Mouse (Mus musculus): ENCODE results near the gene Nupr1l. TPM values are rescaled to one million over a fixed set of nuclear protein-coding genes. Genes with fewer than 3 reads are reported as not detected.
"Not testable (repeated sequence)": the region's sequence is repeated elsewhere in the genome, so short reads cannot be mapped to it uniquely, and the experiment has no call there.

Gene Nupr1l
- total RNA-seq, 2 experiments from 2014 or later: 1.1 to 3.8 TPM

DNA sequence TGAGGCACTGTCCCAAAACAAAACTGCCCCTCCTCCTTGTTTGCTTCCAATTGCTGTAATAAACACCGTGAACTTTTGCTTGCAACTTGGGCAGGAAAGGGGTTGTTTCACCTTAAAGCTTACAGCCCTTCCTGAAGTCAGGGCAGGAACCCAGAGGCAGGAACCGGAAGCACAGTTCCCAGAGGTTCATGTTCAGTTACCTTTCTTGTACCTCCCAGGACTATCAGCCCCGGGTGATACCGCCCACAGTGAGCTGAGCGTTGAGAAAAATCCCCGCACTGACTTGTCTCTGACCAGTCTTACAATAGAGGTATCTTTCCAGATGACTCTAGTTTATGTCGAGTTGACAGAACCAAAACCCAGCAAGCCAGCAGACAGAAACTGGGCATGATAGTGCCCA, 1.3 kb downstream of the Nupr1l start:
- intact Hi-C loops (cut with DNase I): loop anchor here (5.0 kb wide), 1 partner anchor 33 kb away; the partner anchor contains the start of gene Vkorc1l1
- DNase-seq (ENCODE audit: low spot score in 2 of 2): no peak

DNA sequence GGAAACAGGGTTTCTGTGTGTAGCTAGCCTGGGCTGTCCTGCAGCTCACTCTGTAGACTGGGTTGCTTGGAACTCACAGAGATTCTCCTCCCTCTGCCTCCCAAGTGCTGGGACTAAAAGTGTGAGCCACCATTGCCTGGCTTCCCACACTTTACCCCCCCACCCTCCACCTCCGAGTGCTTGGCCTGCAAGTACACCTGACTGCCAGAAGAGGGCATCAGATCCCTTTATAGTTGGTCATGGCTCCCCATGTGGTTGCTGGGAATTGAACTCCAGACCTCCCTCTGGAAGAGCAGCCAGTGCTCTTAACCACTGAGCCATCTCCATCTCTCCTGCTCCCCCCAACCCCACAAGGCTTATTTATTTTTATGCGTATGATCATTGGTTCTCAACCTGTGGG, 5.7 kb downstream of the Nupr1l start:
- DNase-seq (ENCODE audit: low spot score in 2 of 2): no peak
- intact Hi-C loops (cut with DNase I): no loop called here

DNA sequence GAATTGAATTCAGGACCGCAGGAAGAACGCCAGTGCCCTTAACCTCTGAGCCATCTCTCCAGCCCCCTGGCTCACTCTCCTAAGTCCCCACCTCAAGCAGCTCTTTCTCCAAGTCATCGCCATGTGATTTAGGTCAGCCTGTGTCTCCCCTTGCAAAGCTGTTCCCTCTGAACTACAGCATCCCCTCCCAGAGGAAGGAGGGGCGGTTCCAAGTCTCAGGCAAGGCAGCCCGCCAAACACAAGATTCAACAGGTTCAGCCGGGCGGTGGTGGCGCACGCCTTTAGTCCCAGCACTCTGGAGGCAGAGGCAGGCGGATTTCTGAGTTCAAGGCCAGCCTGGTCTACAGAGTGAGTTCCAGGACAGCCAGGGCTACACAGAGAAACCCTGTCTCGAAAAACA, 7.2 kb downstream of the Nupr1l start:
- DNase-seq (ENCODE audit: low spot score in 2 of 2); intact Hi-C loops (cut with DNase I): not testable (repeated sequence)

DNA sequence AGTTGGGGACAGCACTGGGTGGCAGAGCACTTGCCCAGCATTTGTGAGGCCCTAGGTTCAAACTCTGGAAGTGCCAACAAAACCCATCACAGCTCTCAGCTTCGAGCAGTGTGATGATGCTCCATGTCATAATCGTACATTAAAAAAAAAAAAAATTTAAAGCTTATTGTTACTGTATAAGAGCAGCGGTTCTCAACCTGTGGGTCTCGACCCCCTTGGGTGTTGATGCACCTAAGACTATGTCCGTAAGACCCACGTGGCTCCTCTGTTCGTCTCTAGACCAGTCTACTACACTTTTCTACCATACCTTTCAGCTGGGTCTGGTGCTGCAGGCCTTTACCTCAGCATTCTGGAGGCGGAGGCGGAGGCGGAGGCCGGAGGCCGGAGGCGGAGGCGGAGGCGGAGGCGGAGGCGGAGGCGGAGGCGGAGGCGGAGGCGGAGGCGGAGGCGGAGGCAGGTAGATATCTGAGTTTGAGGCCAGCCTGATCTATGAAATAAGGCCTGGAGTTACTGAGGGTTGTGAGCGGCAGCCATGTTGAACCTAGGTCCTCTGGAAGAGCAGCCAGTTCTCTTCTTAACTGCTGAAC, 9.8 kb downstream of the Nupr1l start:
- intact Hi-C loops (cut with DNase I): no loop called here
- no peak for DNase-seq (ENCODE audit: low spot score in 2 of 2)

DNA sequence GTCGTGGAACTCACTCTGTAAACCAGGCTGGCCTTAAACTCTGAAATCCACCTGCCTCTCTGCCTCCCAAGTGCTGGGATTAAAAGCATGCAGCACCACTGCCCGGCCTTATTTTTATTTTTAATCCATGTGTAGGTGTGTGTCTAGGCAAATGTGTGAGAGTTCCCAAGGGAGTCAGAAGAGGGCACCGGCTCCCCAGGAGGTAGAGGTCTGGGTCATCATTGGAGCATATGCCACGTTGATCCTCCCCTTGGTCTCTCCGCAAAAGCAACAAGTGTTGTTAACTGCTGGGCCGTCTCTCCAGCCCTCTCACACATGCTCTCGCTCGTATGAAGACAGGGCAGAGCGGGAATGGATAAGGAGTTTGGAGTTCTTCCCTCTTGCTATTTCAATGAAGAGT, 10.4 kb downstream of the Nupr1l start:
- intact Hi-C loops (cut with DNase I): no loop called here
- DNase-seq (ENCODE audit: low spot score in 2 of 2): no peak

DNA sequence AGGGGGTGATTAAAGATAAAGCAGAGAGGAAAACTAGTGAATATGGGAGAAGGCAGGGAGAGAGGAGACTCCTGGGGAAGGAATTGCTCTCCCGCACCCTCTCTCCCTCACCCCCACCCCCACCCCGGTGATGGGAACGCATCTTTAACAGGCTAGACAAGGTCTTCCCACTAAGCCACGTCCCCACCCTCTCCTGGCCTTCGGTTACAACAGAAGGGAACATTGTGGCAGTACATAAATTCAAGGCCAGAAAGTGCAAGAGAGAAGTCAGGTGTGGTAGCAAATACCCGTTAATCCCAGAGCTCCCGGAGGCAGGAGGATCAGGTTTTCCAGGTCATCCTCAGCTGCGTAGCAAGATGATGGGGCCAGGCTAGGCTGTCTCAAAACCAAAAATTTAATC, 11.0 kb downstream of the Nupr1l start:
- intact Hi-C loops (cut with DNase I): no loop called here
- DNase-seq (ENCODE audit: low spot score in 2 of 2): no peak

DNA sequence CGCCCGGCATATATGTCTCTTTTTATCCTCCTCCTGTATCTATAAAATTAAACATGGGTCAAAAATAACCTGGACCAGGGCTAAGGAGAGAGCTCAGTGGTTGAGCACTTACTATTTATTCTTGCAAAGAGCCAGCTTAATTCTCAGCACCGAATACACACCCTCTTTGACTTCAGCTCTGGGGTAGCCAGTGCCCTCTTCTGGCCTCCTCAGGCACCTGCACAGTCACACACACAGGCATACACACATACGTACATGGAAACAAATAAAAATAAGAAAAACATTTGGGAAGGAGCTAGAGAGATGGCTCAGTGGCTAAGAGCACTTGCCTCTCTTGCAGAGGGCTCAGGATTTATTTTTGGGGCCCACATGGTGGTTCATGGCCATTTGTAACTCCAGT, 13.6 kb downstream of the Nupr1l start:
- intact Hi-C loops (cut with DNase I): no loop called here
- no peak for DNase-seq (ENCODE audit: low spot score in 2 of 2)

DNA sequence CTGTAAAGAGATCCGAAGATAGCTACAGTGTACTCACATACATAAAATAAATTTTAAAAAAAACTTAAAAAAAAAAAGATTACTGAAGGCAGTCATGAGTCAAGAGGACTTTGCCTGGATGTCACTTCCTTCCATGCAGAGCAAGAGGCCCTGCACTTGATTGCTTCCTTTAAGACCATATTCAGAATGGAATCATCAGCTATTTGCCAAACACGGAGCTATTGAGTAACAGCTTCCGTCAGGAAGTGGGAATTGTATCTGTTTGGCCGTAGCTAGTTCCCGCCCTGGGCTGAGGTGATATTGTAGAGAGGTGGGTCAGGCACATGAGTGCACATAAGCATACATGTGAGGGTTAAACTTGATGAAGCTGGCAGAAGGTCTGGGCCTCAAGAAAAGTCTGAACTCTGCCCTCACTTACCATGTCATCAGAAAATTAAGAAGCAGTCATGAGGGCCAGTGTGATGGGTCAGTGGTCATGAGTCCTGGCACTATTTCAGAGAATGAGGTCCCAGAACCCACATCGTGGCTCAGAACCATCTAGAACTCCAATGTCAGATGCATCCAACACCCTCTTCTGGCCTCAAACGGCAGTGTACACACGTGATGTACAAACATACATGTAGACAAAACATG, 16.6 kb downstream of the Nupr1l start:
- intact Hi-C loops (cut with DNase I): no loop called here
- DNase-seq (ENCODE audit: low spot score in 2 of 2): no peak

DNA sequence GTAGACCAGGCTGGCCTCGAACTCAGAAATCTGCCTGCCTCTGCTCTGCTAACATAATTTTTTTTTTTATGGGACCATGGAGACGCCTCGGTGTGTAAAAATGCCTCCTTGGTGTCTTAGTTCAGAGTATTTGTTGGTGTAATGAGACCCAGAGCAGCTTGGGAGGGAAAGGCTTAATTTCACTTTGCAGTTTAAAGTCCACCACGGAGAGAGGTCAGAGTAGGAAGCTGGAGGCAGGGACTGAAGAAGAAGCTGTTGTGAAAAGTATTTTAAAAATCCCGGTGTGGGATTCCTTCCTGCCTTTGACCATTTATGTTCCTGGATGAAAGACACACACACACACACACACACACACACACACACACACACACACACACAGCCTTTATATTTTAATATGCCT, 17.6 kb downstream of the Nupr1l start:
- intact Hi-C loops (cut with DNase I): no loop called here
- no peak for DNase-seq (ENCODE audit: low spot score in 2 of 2)

DNA sequence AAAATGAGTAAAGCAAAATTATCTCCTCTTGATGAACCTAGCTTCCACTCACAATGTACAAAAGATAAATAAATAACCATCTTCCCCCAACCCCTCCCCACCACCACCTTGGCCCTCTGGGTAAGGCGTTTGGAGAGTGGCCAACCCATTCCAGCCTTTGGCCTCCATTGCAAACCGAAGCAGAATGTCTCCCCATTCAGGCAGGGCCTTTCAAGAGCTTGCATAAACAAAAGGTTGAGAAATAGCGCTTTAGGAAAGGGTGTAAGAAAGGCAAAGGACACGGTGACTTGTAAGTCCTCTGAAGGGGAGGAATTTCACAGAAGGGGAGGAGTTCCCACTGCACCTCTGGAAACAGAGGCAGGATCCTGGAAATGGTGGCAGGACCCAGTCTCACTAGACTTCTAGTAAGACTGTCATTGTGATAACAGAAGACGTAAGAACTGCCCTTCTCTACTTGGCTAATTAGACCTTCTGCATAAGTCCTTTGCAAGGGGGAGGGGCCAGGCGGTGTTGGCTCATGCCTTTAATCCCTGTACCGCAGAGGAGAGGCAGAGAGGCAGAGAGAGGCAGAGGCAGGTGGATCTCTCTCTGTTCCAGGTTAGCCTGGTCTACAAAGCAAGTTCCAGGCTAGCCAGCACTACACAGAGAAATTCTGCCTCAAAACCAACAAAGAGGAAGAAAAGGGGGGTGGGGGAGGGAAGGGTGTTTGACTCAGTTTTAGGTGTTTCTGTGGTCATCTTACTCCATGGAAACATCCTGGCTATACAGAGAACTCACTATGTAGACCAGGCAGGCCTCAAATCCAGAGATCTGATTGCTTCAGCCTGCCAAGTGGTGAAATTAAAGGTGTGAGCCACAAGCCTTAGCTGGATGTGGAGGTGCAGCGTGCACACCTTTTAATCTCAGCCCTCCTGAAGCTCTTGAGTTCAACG, 21.9 kb downstream of the Nupr1l start:
- intact Hi-C loops (cut with DNase I): no loop called here
- no peak for DNase-seq (ENCODE audit: low spot score in 2 of 2)

DNA sequence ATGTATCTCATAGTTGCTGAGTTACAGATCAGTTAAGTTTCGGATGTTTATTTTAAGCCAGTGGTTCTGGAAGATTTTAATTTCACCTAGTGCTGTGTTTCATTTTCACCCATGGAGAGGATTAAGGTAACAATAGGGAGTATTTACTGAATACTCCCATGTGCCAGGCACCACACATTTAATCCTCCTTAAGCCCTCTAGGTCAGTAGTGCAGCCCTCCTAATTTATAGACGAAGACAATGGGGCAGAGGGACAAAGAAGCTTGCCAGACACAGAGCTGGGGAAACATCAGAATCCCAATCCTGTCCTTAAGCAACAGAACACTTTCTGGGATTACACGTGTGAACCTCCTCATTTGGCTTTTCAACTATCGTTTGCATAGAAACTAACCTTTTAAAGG, 28.6 kb downstream of the Nupr1l start:
- intact Hi-C loops (cut with DNase I): no loop called here

DNA sequence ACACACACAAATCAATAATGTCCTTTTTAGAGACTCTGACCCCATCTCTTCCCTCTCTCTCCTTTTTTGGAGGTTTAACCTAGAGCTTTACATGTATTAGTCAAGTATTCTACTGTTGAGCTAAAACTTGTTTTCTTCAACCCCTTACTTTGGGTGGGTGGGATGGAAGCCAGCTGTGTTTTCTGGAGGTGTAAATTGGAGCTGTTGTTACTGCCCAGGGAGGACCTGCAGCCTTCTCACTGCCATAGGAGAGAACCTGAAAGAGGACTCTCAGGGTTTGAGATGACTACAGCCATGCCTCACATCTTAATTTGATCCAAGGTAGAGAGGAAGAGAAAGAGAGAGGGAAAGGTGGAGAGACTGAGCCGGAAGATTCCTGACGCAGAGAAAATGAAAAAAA, 31.9 kb downstream of the Nupr1l start:
- intact Hi-C loops (cut with DNase I): loop anchor here (5.0 kb wide), 1 partner anchor 33 kb away; the partner anchor contains the start of gene Nupr1l
- no peak for DNase-seq (ENCODE audit: low spot score in 2 of 2)

More for the DNA sequence above, 28.6 kb downstream of the Nupr1l start:
- no peak for DNase-seq (ENCODE audit: low spot score in 2 of 2)

DNA sequence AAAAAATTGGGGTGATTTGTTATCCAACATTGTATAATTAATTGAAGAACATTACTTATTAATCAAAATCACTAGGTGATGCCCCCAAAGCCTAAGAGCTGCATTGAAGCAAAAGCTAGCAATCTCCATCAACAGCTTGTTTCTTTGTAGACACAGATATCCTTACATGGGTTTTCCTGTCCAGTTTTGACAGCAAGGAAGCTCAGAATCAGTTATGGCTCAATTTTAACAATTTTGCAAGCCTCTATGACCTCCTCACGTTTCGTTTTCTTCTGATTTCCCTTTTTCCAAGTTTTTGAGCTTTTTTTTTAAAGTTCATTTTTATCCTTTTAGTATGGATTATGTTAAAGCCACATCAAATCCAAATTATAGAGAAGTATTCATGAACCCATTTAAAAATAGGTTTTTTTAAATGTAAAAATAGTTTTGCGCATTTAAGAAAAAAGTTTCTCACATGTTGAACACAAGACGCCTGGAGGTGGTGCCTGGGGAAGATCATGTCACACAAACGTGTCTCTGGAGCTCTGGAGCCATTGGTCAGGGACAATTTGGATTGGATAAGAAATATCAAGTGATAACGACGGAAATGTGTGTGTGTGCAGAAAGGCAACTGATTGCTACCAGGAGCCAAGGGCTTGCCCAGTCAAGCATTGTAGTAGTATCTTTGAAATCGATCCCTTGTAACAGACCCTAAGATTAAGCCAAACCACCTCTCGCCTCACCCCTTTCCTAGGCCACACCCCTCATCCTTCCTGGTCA, 32.6 kb downstream of the Nupr1l start:
- intact Hi-C loops (cut with DNase I): loop anchor here (5.0 kb wide), 1 partner anchor 34 kb away; the partner anchor contains the start of gene Nupr1l
- DNase-seq (ENCODE audit: low spot score in 2 of 2): no peak

DNA sequence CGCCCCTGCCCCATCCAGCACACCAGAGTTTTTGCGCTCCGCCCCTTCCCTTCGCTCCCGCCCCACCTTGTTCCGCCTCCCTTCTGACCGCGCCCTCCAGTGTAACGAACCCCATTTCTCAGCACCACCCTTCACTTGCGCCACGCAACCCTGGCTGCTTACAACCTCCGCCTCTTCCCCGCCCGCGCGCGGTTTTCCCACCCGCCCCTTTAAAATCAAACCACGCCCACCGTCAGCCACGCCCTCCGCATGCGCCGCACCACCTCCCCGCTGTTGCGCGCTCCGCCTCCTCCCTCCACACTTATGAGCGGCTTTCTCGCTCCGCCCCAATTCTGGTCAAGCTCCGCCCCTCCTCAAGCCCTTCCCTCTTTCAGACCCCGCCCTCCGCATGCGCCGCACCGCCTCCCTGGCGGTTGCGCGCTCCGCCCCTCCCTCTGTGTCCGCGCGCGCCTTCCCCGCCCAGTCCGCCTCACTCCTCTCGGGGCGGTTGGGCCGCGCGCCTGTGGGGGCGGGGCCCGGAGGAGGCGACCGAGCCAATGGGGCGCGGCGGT, 33.2 kb downstream of the Nupr1l start, which contains the start of gene Vkorc1l1:
Gene Vkorc1l1, plus strand, starts transcription at position 476 of the 551 bp plus-strand sequence.
- intact Hi-C loops (cut with DNase I): loop anchor here (5.0 kb wide), 1 partner anchor 34 kb away; the partner anchor contains the start of gene Nupr1l
- DNase-seq (ENCODE audit: low spot score in 2 of 2): peak; percentile 95 to 97

DNA sequence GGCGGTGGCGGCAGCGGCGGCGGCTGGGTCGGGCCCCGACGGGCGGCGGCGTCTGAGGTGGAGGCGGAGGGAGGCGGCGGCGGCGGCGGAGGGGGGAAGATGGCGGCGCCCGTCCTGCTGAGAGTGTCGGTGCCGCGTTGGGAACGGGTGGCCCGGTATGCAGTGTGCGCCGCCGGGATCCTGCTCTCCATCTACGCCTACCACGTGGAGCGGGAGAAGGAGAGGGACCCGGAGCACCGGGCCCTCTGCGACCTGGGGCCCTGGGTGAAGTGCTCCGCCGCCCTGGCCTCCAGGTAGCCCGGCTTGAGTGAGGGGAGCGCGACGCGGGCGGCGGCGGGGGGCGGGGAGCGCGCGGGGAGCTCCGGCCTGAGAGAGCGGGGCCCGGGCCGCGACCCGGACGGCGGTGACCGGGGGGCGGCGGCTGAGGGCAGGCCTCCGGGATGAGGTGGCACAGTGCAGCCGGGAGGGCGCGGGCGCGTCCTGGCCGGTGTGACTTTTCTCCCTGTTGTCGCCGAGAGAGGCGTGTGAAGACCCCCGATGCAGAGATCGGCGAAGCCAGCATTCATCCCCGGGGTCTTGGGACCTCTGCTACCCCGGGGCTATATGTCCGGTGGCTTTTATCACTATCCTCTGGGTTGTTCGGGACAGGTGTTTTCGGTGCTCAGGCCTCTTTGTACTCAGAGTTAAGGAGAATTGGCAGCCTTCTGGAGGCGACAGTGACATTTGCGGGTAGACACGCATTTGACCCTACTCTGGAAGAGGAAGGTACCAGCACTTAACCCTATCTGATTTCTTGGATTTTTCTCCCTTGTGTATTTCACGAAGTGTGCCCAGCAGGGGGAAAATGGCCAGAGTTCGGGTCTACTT, 34.0 kb downstream of the Nupr1l start:
- intact Hi-C loops (cut with DNase I): loop anchor here (5.0 kb wide), 1 partner anchor 35 kb away; the partner anchor contains the start of gene Nupr1l

DNA sequence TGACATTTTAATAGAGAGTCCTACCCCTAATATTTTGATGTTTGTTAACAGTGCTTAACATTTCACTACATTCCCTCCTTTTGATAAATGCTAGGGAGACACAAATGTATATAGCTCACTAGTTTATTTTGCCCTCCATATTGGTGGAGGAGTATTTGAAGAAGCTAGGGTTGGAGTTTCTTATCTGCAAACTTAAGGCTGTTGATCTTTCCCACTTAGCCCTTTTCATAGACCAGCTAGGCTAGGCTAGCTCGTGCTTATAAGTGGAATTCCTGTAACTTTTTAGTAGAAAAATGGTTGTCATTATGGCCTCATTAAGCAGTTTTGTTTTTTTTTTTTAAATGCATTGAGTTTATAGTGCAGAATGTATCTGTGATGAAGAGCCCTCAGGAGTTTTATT, 35.1 kb downstream of the Nupr1l start:
- intact Hi-C loops (cut with DNase I): loop anchor here (5.0 kb wide), 1 partner anchor 36 kb away; the partner anchor contains the start of gene Nupr1l
- no peak for DNase-seq (ENCODE audit: low spot score in 2 of 2)

More for the DNA sequence above, 34.0 kb downstream of the Nupr1l start:
- peak; percentile 22 to 28 for DNase-seq (ENCODE audit: low spot score in 2 of 2)

DNA sequence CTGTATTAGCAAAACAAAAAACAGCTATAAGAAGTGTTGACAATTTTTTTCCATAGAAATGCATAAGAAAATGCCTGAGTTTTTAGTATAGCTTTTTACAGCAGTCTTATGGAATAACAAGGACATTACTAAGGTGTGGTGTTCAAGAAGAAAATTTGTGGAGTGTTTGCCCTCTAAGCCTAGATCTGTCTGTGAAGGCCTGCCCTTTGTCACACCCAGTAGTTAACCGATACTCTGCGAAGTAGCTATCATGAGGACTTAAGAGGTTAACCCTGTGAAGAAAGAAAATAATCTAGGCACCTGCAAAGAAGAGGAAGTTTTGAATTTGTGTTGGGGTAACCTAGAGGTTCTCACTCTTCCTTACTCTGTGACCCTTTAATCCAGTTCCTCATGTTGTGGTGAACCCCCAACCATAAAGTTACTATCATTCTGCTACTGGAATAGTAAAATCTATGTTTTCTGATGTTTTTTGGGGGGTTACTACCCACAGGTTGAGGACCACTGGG, 39.2 kb downstream of the Nupr1l start:
- DNase-seq (ENCODE audit: low spot score in 2 of 2): no peak
- intact Hi-C loops (cut with DNase I): no loop called here

DNA sequence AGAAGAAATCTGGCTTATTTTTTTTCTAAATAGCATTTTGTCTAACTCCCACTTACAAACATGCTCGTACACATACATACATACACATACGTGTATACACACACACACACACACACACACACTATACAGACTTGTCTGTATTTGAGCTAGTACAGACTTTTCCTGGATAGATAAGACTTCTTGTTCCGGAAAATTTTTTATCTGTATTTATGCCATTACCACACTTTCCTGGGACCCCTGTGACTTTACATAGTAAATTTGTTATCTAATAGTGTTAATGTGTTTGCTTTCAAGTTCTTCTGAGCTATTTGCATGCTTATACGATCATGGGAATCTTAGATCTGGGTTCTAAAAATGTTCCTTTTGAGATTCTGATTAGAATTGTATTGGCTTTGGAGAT, 43.8 kb downstream of the Nupr1l start:
- intact Hi-C loops (cut with DNase I): no loop called here
- DNase-seq (ENCODE audit: low spot score in 2 of 2): no peak
